Mouse (Mus musculus) heart, adult 2 months (tissue): Measurements from ENCODE around the gene Purb.

Experiments used
- CTCF ChIP-seq: fragments of 200-600 bp; IDR thresholded peaks from 2 replicates; pipeline ENCODE4 v1.8.1; 2022; ENCODE audit warnings: antibody characterized with exemption, mild to moderate bottlenecking, moderate library complexity
- POLR2A ChIP-seq: fragments of 200-500 bp; IDR thresholded peaks from 2 replicates; pipeline ENCODE4 v1.6.1; 2011; ENCODE audit warnings: mild to moderate bottlenecking, low read depth, low read length, control low read depth; ENCODE audit not compliant: insufficient read depth

- TF ChIP-seq CTCF (no peak), POLR2A (no peak)
Observed at GRCm38 (mm10) chr11:6472076-6472475, 3.6 kb downstream of the Purb start.
